Mouse (Mus musculus) limb, embryonic 14.5 days (tissue): ENCODE measurements around the gene Gm20388. TPM values are rescaled to one million over a fixed set of nuclear protein-coding genes. Genes with fewer than 3 reads are reported as not detected.

Experiments used
- ATAC-seq: fragments of 200-750 bp; cut with Nextera tagmentation; 2 replicates; pipeline ENCODE4 v1.8.0; 2017; ENCODE audit warnings: low read depth, moderate number of reproducible peaks, moderate TSS enrichment; ENCODE audit not compliant: low FRiP score
- DNase-seq: peaks from one replicate; pipeline ENCODE4 v3.0.0-alpha.2; 2015; ENCODE audit warnings: low spot score
- H3K27ac ChIP-seq: fragments of 300-500 bp; sonication (generic); replicated peaks from 2 replicates; pipeline ENCODE4 v1.5.1; 2014; ENCODE audit warnings: low read depth, mild to moderate bottlenecking, low read length, moderate library complexity, mixed read lengths
- H3K27me3 ChIP-seq: fragments of 300-500 bp; sonication (generic); 2 replicates; pipeline ENCODE4 v1.6.1; 2014; ENCODE audit warnings: low read length, mixed read lengths; ENCODE audit not compliant: control insufficient read depth, insufficient read depth
- H3K36me3 ChIP-seq: fragments of 300-500 bp; sonication (generic); 2 replicates; pipeline ENCODE4 v1.6.1; 2014; ENCODE audit warnings: mild to moderate bottlenecking, low read length, moderate library complexity, mixed read lengths; ENCODE audit not compliant: control insufficient read depth, insufficient read depth
- H3K4me1 ChIP-seq: fragments of 300-500 bp; sonication (generic); 2 replicates; pipeline ENCODE4 v1.6.1; 2014; ENCODE audit warnings: antibody characterized with exemption, low read length, mixed read lengths; ENCODE audit not compliant: control insufficient read depth, insufficient read depth
- H3K4me2 ChIP-seq: fragments of 300-500 bp; sonication (generic); replicated peaks from 2 replicates; pipeline ENCODE4 v1.6.1; 2014; ENCODE audit warnings: low read depth, mild to moderate bottlenecking, low read length, moderate library complexity; ENCODE audit not compliant: severe bottlenecking
- H3K4me3 ChIP-seq: fragments of 300-500 bp; sonication (generic); replicated peaks from 2 replicates; pipeline ENCODE4 v1.5.1; 2014; ENCODE audit warnings: low read length
- H3K9ac ChIP-seq: fragments of 300-500 bp; sonication (generic); 2 replicates; pipeline ENCODE4 v1.6.1; 2014; ENCODE audit warnings: mild to moderate bottlenecking, low read depth, low read length, moderate library complexity; ENCODE audit not compliant: severe bottlenecking
- H3K9me3 ChIP-seq: fragments of 300-500 bp; sonication (generic); 2 replicates; pipeline ENCODE4 v1.6.1; 2016; ENCODE audit warnings: low read length; ENCODE audit not compliant: control insufficient read depth
- POLR2A ChIP-seq: fragments of 200-500 bp; IDR thresholded peaks from 2 replicates; pipeline ENCODE4 v1.8.0; 2012; ENCODE audit warnings: inconsistent platforms, mild to moderate bottlenecking, moderate library complexity, borderline replicate concordance; ENCODE audit not compliant: insufficient read depth, insufficient read length; ENCODE audit errors: extremely low read depth
- WGBS: fragments of 180-500 bp; shearing (Covaris S2); extraction: QIAGEN DNeasy Blood & Tissue Kit; methylation state at CpG from one replicate; pipeline ENCODE4 v1.1.7; 2014; 5-methylcytosine and 5-hydroxymethylcytosine counted together
- polyA plus RNA-seq, 2 experiments: library from polyadenylated mRNA; depleted of rRNA in 1 of 2; stranded (reverse) in 1 of 2; unstranded in 1 of 2; fragments of >200 nt; fragmentation: Nextera tagmentation in 1 of 2; extraction: Ambion mirVana in 1 of 2; gene quantifications; 2 replicates each; pipeline versions ENCODE4 v1.2.1 to v1.2.3; 2012 to 2014

The Gm20388 gene
- polyA plus RNA-seq, 2 experiments: 1.9 to 49.9 TPM

DNA sequence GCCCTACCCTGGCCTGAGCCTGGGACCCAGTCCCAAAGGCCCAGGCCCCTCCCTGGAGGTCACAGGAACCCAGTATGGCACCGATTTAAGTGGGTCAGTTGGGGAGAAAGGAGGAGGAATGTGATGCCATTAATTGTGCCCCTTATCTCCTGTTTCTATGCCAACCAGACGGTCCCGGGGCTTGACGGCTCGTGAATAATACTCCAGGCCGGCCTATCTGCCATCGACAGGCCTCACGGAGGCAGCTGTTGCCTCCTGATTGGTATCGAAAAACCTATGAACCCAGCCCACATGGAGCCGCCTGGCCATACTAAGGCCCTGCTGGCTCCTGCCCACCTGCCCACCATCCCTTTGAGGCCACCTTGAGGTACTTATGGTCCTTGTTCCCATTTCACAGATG is 2376.3 kb downstream of the Gm20388 start:
- peaks cover 36% of the 10 kb centered on the region for H3K27me3 ChIP-seq
- TF ChIP-seq POLR2A: no peak
- no peak overlapping the region for H3K9ac ChIP-seq
- H3K4me2 ChIP-seq: no peak overlapping the region
- 75% methylated on average over 10 of the region's 10 CpGs for WGBS
- H3K36me3 ChIP-seq: no peaks in the 10 kb centered on the region
- H3K4me1 ChIP-seq: peaks cover 22% of the 10 kb centered on the region
- H3K4me3 ChIP-seq: no peak overlapping the region
- no peaks in the 10 kb centered on the region for H3K9me3 ChIP-seq
- ATAC-seq (no peak), DNase-seq (no peak)
- no peak overlapping the region for H3K27ac ChIP-seq

DNA sequence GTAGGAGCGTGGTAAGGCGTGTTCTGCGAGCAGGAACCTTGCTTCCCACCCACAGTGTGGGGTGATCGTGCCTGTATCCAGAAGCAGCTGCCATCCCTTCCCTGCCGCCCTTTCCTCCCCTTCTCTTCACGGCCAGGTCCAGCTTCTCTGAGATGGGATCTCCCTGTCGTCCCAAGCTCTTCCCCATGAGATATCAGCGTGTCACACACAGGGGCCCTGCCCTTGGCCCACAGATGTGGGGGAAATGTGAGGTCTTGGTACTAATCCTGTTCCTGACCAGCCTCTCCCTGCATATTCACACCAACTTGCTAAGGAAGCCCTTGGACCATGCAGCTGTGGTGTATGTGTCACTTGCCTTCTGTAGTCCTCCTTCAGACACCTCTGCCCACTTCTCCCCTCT is 2377.1 kb downstream of the Gm20388 start:
- ATAC-seq: no peak
- Histone ChIP-seq H3K4me1 (peaks cover 22% of the 10 kb centered on the region), H3K9ac (no peak overlapping the region), H3K27me3 (peaks cover 33% of the 10 kb centered on the region), H3K4me2 (no peak overlapping the region), H3K9me3 (no peaks in the 10 kb centered on the region), H3K4me3 (no peak overlapping the region), H3K36me3 (no peaks in the 10 kb centered on the region), H3K27ac (no peak overlapping the region)
- no peak for TF ChIP-seq POLR2A
- 73% methylated on average over 8 of the region's 8 CpGs for WGBS
- DNase-seq: no peak

DNA sequence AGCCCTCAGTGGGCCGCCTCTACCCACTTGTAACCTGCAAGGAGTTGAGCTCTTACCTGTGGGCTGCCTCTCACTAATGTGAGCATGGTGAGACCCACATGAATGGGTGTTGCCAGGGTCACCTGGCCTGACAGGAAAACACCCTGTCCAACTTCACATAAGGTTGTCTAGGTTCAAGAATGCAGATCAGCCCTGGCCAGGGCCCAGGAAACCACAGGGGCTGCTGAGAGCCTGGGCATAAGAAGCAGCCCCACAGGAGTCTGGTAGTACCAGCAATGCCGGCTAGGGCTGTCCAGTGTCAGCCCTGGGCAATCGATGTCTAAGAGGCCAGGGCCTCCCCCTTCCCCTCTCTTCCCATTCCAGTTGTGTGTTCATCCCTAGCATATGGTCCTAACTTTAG is 2377.7 kb downstream of the Gm20388 start:
- DNase-seq (no peak), ATAC-seq (no peak)
- Histone ChIP-seq H3K27me3 (peaks cover 27% of the 10 kb centered on the region), H3K36me3 (no peaks in the 10 kb centered on the region), H3K4me1 (peaks cover 17% of the 10 kb centered on the region), H3K4me3 (no peak overlapping the region), H3K27ac (no peak overlapping the region), H3K9me3 (no peaks in the 10 kb centered on the region), H3K9ac (no peak overlapping the region), H3K4me2 (no peak overlapping the region)
- WGBS: 78% methylated on average over 3 of the region's 3 CpGs
- TF ChIP-seq POLR2A: no peak

DNA sequence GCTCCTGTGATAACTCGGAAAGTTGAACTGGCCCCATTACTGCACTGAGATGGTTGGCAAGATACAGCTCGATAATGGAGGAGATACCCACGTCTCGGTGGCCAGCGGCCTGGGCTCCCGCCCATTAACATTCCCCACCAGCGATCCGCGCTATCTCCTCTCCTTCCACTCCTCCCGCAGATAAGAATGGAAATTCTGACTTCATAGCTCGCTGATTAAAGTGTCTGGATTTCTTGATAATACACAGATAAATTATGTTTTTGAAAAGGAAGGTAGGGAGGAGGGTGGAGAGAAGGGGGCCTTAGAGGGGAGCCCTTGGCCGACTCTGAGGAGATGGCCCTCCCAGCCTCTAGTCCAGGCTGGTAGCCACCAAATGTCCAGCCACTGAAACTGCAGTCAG is 2380.4 kb downstream of the Gm20388 start:
- 75% methylated on average over 12 of the region's 12 CpGs for WGBS
- no peak overlapping the region for H3K4me3 ChIP-seq

DNA sequence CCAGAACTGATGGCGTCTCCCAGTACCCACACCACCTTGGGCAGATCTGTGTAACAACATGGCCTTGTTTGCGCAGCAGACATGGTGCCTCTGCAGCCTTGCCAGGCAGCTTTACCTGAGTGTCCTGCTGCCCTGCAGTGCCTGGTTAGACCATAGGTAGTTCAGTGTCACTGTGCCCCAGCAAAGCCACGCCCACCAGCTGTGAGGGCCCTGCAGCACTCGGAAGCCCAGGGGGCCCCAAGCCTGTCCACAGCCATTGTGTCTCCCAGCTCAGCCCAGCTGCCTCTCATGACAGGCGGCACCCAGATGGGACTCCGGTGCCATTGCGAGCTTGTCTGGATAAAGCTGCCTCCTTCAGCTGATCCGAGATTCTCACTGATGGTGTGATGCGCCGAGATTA is 2380.9 kb downstream of the Gm20388 start:
- Histone ChIP-seq H3K36me3 (no peaks in the 10 kb centered on the region), H3K9me3 (no peaks in the 10 kb centered on the region), H3K27me3 (no peaks in the 10 kb centered on the region), H3K4me2 (no peak overlapping the region), H3K9ac (no peak overlapping the region), H3K27ac (no peak overlapping the region), H3K4me3 (no peak overlapping the region), H3K4me1 (peaks cover 10% of the 10 kb centered on the region; the same call in 1 of the 2 replicates)
- TF ChIP-seq POLR2A: no peak
- no peak for ATAC-seq
- no peak for DNase-seq
- 62% methylated on average over 10 of the region's 10 CpGs for WGBS

More for the DNA sequence above, 2380.4 kb downstream of the Gm20388 start:
- Histone ChIP-seq H3K4me2 (no peak overlapping the region), H3K9me3 (no peaks in the 10 kb centered on the region), H3K27me3 (peaks cover 4% of the 10 kb centered on the region; the same call in 1 of the 2 replicates), H3K4me1 (peaks cover 8% of the 10 kb centered on the region; the same call in 1 of the 2 replicates), H3K9ac (no peak overlapping the region), H3K36me3 (no peaks in the 10 kb centered on the region), H3K27ac (no peak overlapping the region)
- DNase-seq: no peak
- no peak for TF ChIP-seq POLR2A
- ATAC-seq: no peak

DNA sequence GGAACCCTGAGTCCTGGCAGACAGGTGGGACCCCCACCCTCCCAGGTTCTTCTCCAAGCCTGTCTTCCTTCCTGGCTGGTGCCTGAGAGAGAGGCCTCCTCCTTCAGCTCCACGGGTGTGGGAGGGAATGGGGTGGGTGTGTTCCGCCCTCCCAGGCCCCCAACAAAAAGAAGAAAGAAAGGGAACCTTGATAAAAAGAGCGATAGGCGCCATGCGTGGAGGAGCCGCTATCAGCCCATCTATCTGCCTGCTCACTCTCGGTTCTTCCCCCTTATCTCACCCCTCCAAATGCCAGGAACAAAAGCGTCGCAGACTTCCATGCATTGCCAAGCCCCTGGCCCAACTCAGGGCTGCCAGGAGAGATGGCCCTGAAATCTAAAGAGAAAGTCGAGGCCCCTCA is 2382.8 kb downstream of the Gm20388 start:
- Histone ChIP-seq H3K4me2 (no peak overlapping the region), H3K27me3 (no peaks in the 10 kb centered on the region), H3K4me1 (peaks cover 10% of the 10 kb centered on the region; the same call in 1 of the 2 replicates), H3K9me3 (no peaks in the 10 kb centered on the region), H3K27ac (no peak overlapping the region), H3K36me3 (no peaks in the 10 kb centered on the region), H3K9ac (no peak overlapping the region), H3K4me3 (no peak overlapping the region)
- TF ChIP-seq POLR2A: no peak
- 72% methylated on average over 9 of the region's 10 CpGs for WGBS
- no peak for DNase-seq
- no peak for ATAC-seq
